Comparison of ENCODE assay signal across 13 mouse cellular contexts in the genomic region with DNA sequence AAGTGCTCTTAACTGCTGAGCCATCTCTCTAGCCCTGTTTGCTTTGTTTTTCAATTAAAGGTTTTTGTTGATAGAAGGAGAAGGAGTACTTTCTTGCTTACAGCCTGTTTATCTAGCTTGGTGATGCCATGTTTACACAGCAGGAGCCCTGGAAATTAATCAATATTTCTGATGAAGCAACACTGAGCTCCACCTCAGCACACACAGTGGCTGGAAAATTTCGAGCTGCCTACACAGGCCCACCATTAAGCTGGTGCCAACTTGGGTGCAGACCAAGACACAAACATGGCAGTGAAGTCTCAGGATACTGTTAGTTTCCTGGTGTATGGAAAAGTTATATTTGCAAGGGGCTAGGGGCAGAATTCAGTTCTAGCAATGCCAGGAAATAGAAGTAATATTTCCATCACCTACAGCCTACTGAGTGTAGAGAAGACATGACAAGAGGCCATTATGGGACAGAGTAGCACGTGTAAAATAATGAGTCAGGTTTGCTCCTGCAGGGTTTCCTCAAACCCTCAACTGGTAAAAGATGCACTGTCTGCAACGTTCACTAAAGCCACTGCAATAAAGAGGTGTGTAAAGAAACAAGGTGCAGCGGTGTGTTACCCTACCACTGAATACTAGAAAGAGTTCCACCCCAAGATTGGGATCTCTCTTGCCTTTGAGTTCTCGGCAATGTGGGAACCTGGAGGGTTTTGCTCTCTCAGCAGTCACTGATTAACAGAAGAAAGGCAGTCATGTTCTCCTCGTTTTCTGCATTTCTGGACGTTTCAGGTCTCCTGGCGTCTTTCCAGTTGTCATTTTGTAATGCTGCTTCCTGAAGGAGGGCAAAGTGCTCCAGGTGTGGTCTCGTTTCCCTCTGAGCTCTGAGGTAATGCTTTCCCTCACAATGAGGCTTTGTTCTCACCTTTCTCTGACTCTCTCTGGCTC.
DNase-seq lines count a peak whose midpoint lies in the region; ATAC-seq and TF ChIP-seq lines count a peak whose summit lies in the region.
"Had no signal": no experiment of that assay in that cellular context is flagged by ENCODE, and none has a peak within 500 bp of the region (broad histone marks: within the 10 kb centered on the region; RNA-seq: fewer than 3 reads in every experiment).

No protein-coding gene starts in this region.

- H3K9me3 ChIP-seq in liver, embryonic 15.5 days (replicated peaks): no peaks in the 10 kb centered on the region
- no peaks in the 10 kb centered on the region for H3K9me3 ChIP-seq in intestine, embryonic 16.5 days (ENCODE audit: control insufficient read depth, low read length)
- no peaks in the 10 kb centered on the region for H3K9me3 ChIP-seq in kidney, postnatal 0 days (replicated peaks; ENCODE audit: low read length)
- no peaks in the 10 kb centered on the region for H3K9me3 ChIP-seq in stomach, embryonic 15.5 days
- H3K9me3 ChIP-seq: hindbrain, embryonic 10.5 days had no signal

- peak; percentile 61 for ATAC-seq in liver, embryonic 15.5 days (ENCODE audit: insufficient read depth)
- ATAC-seq in intestine, embryonic 16.5 days: peak; percentile 94
- ATAC-seq in kidney, postnatal 0 days (replicated peaks; ENCODE audit: low FRiP score, low read depth): peak; percentile 37; the same call in 1 of the 2 replicates
- ATAC-seq in stomach, embryonic 15.5 days (ENCODE audit: insufficient read depth, low FRiP score, low read depth): peak; percentile 70

- H3K27me3 ChIP-seq in liver, embryonic 15.5 days: no peaks in the 10 kb centered on the region
- no peaks in the 10 kb centered on the region for H3K27me3 ChIP-seq in intestine, embryonic 16.5 days (replicated peaks; ENCODE audit: control insufficient read depth, insufficient read depth, low read length)
- H3K27me3 ChIP-seq in kidney, postnatal 0 days (ENCODE audit: insufficient read depth, low read length): no peaks in the 10 kb centered on the region
- no peaks in the 10 kb centered on the region for H3K27me3 ChIP-seq in stomach, embryonic 15.5 days (replicated peaks)
- H3K27me3 ChIP-seq: CH12.LX had no signal

- 39% methylated on average over 9 of the region's 9 CpGs for WGBS in liver, embryonic 15.5 days (ENCODE audit: insufficient replicate concordance)
- WGBS in intestine, embryonic 16.5 days: 36% methylated on average over 9 of the region's 9 CpGs
- WGBS in kidney, postnatal 0 days: 35% methylated on average over 9 of the region's 9 CpGs
- WGBS in stomach, embryonic 15.5 days: 49% methylated on average over 9 of the region's 9 CpGs

- no peaks in the 10 kb centered on the region for H3K36me3 ChIP-seq in liver, embryonic 15.5 days (replicated peaks)
- H3K36me3 ChIP-seq in intestine, embryonic 16.5 days (ENCODE audit: control insufficient read depth, insufficient read depth, low read length): no peaks in the 10 kb centered on the region
- H3K36me3 ChIP-seq in kidney, postnatal 0 days (ENCODE audit: insufficient read depth, low read length): no peaks in the 10 kb centered on the region
- no peaks in the 10 kb centered on the region for H3K36me3 ChIP-seq in stomach, embryonic 15.5 days
- H3K36me3 ChIP-seq: hindbrain, embryonic 10.5 days had no signal

- no peak overlapping the region for H3K9ac ChIP-seq in liver, embryonic 15.5 days
- H3K9ac ChIP-seq in intestine, embryonic 16.5 days (ENCODE audit: low read depth, low read length): no peak overlapping the region
- H3K9ac ChIP-seq in kidney, postnatal 0 days (ENCODE audit: low read depth, low read length): 0 out of 2 replicates have a peak overlapping the region, but pooled peaks have one; percentile 4
- no peak overlapping the region for H3K9ac ChIP-seq in stomach, embryonic 15.5 days

- H3K27ac ChIP-seq in liver, embryonic 15.5 days (replicated peaks): no peak overlapping the region
- H3K27ac ChIP-seq in intestine, embryonic 16.5 days (ENCODE audit: low read length): peak overlapping the region; percentile 90
- H3K27ac ChIP-seq in kidney, postnatal 0 days: no peak overlapping the region
- H3K27ac ChIP-seq in stomach, embryonic 15.5 days: peak overlapping the region; percentile 70; the same call in 1 of the 2 replicates
- H3K27ac ChIP-seq: hindbrain, embryonic 10.5 days had no signal

- no peaks in the 10 kb centered on the region; the same call in 1 of the 2 replicates for H3K4me1 ChIP-seq in liver, embryonic 15.5 days (replicated peaks)
- peaks cover 6% of the 10 kb centered on the region; the same call in 1 of the 2 replicates for H3K4me1 ChIP-seq in intestine, embryonic 16.5 days (ENCODE audit: control insufficient read depth, insufficient read depth, low read length)
- 0 out of 2 replicates have a peak, but pooled peaks cover 8% of the 10 kb centered on the region for H3K4me1 ChIP-seq in kidney, postnatal 0 days (replicated peaks; ENCODE audit: insufficient read depth, low read length)
- no peaks in the 10 kb centered on the region for H3K4me1 ChIP-seq in stomach, embryonic 15.5 days

- no peak for DNase-seq in liver
- DNase-seq in kidney, postnatal 0 days (ENCODE audit: low spot score): peak; percentile 39
- DNase-seq in thymus, postnatal 14 days: no peak
- DNase-seq in thymus, postnatal 4 days: no peak
- DNase-seq: cerebellum, adult 8-10 months; lung, postnatal 10 days; right cerebral cortex, postnatal 25 days had no signal

- peak overlapping the region; percentile 10 for H3K4me2 ChIP-seq in liver, embryonic 15.5 days
- H3K4me2 ChIP-seq in intestine, embryonic 16.5 days (ENCODE audit: low read depth, low read length): peak overlapping the region; percentile 19; the same call in 1 of the 2 replicates
- H3K4me2 ChIP-seq in kidney, postnatal 0 days (ENCODE audit: low read length): no peak overlapping the region
- H3K4me2 ChIP-seq in stomach, embryonic 15.5 days: no peak overlapping the region
- H3K4me2 ChIP-seq: heart, embryonic 11.5 days had no signal

- H3K4me3 ChIP-seq in liver, embryonic 15.5 days (replicated peaks): no peak overlapping the region
- no peak overlapping the region for H3K4me3 ChIP-seq in intestine, embryonic 16.5 days (ENCODE audit: low read length)
- no peak overlapping the region for H3K4me3 ChIP-seq in kidney, postnatal 0 days (replicated peaks; ENCODE audit: low read depth, low read length)
- no peak overlapping the region for H3K4me3 ChIP-seq in stomach, embryonic 15.5 days (replicated peaks)
- H3K4me3 ChIP-seq: hindbrain, embryonic 10.5 days had no signal

- no peak for TF ChIP-seq CTCF in kidney, postnatal 0 days (IDR thresholded peaks at IDR 0.05; ENCODE audit: low read depth)

Comparison
In these comparisons a context has a peak if more than half of its experiments do, and no peak if none do; other contexts are left out.
1. ATAC-seq: peak in every context shown above with its lines; median percentile 94 in intestine, embryonic 16.5 days; 70 in stomach, embryonic 15.5 days; 61 in liver, embryonic 15.5 days; 37 in kidney, postnatal 0 days.
2. H3K27ac ChIP-seq: peak in intestine, embryonic 16.5 days (single experiment) and stomach, embryonic 15.5 days (single experiment); none in liver, embryonic 15.5 days (single experiment) and kidney, postnatal 0 days (single experiment).
3. H3K4me2 ChIP-seq: peak in liver, embryonic 15.5 days (single experiment) and intestine, embryonic 16.5 days (single experiment); none in kidney, postnatal 0 days (single experiment) and stomach, embryonic 15.5 days (single experiment).